Mouse (Mus musculus) C2C12 (cell line): Measurements from ENCODE around the gene Spag6. TPM values are rescaled to one million over a fixed set of nuclear protein-coding genes. Genes with fewer than 3 reads are reported as not detected.

ENCODE experiments used
- H3K27me3 ChIP-seq: one replicate; pipeline ENCODE4 v1.6.1; 2011; ENCODE audit not compliant: control insufficient read depth, insufficient read depth, insufficient read length
- H3K36me3 ChIP-seq: one replicate; pipeline ENCODE4 v1.6.1; 2011; ENCODE audit not compliant: control insufficient read depth, insufficient read depth
- H3K4me3 ChIP-seq: one replicate; pipeline ENCODE4 v1.5.1; 2011; ENCODE audit warnings: mild to moderate bottlenecking, control low read depth; ENCODE audit not compliant: poor library complexity, insufficient read depth, severe bottlenecking
- H3K79me2 ChIP-seq: one replicate; pipeline ENCODE4 v1.6.1; 2011; ENCODE audit not compliant: control insufficient read depth, insufficient read depth
- H3K79me3 ChIP-seq: one replicate; pipeline ENCODE4 v1.6.1; 2011; ENCODE audit warnings: low read depth, control low read depth
- H3ac ChIP-seq: one replicate; pipeline ENCODE3; 2011; ENCODE audit warnings: low read depth; ENCODE audit not compliant: control insufficient read depth, insufficient read length
- CEBPB ChIP-seq: IDR thresholded peaks from one replicate; pipeline ENCODE4 v1.6.1; 2011; ENCODE audit warnings: low read depth, mild to moderate bottlenecking, control low read depth, moderate library complexity
- CTCF ChIP-seq: IDR thresholded peaks from one replicate; pipeline ENCODE4 v1.5.1; 2011; ENCODE audit not compliant: control insufficient read depth, insufficient read depth, insufficient read length
- FOSL1 ChIP-seq: IDR thresholded peaks from one replicate; pipeline ENCODE4 v1.8.0; 2011; ENCODE audit warnings: mild to moderate bottlenecking, low read length; ENCODE audit not compliant: poor library complexity, insufficient read depth, severe bottlenecking
- MAX ChIP-seq: IDR thresholded peaks from one replicate; pipeline ENCODE4 v1.6.1; 2011; ENCODE audit warnings: mild to moderate bottlenecking, control low read depth
- MYOD1 ChIP-seq: IDR thresholded peaks from one replicate; pipeline ENCODE4 v1.6.1; 2011; ENCODE audit warnings: low read depth; ENCODE audit not compliant: control insufficient read depth, insufficient read length
- MYOG ChIP-seq: IDR thresholded peaks from one replicate; pipeline ENCODE4 v1.6.1; 2011; ENCODE audit not compliant: control insufficient read depth, insufficient read length; ENCODE audit errors: extremely low read depth
- USF1 ChIP-seq: IDR thresholded peaks from one replicate; pipeline ENCODE4 v1.6.1; 2011; ENCODE audit warnings: low read depth, mild to moderate bottlenecking, control low read depth, moderate library complexity
- polyA plus RNA-seq: library from polyadenylated mRNA; unstranded; fragments of >200 nt; fragmentation: generic; extraction: Trizol; gene quantifications from one replicate; pipeline ENCODE4 v1.2.1, GENCODE M21; 2012; ENCODE audit warnings: missing spikeins

Gene Spag6
- polyA plus RNA-seq, 1 experiment: 0.14 TPM

GRCm38 (mm10) chr2:18756144-18756543, 62.3 kb downstream of the Spag6 start:
- Histone ChIP-seq H3ac (no peak overlapping the region), H3K27me3 (no peaks in the 10 kb centered on the region), H3K4me3 (no peak overlapping the region), H3K36me3 (no peaks in the 10 kb centered on the region), H3K79me2 (no peaks in the 10 kb centered on the region), H3K79me3 (no peaks in the 10 kb centered on the region)
- TF ChIP-seq MYOG (no peak), MYOD1 (no peak), MAX (no peak), CTCF (no peak), FOSL1 (no peak), USF1 (no peak), CEBPB (no peak)

GRCm38 (mm10) chr2:18764846-18765245, 71.0 kb downstream of the Spag6 start:
- no peak for TF ChIP-seq FOSL1
- peak; percentile 81 for TF ChIP-seq MYOD1
- no peak for TF ChIP-seq CEBPB
- no peak for TF ChIP-seq MYOG
- peaks cover 8% of the 10 kb centered on the region for H3K79me2 ChIP-seq
- no peak overlapping the region for H3K4me3 ChIP-seq

GRCm38 (mm10) chr2:18765481-18766249, 71.8 kb downstream of the Spag6 start:
- no peaks in the 10 kb centered on the region for H3K79me3 ChIP-seq
- no peaks in the 10 kb centered on the region for H3K27me3 ChIP-seq
- no peaks in the 10 kb centered on the region for H3K36me3 ChIP-seq
- peak overlapping the region; percentile 56 for H3K4me3 ChIP-seq
- peaks cover 8% of the 10 kb centered on the region for H3K79me2 ChIP-seq
- TF ChIP-seq MAX (no peak), CEBPB (peak; percentile 64)
- H3ac ChIP-seq: peak overlapping the region; percentile 72

More at GRCm38 (mm10) chr2:18764846-18765245, 71.0 kb downstream of the Spag6 start:
- Histone ChIP-seq H3K79me3 (no peaks in the 10 kb centered on the region), H3K27me3 (no peaks in the 10 kb centered on the region), H3ac (no peak overlapping the region), H3K36me3 (no peaks in the 10 kb centered on the region)

GRCm38 (mm10) chr2:18766441-18766820, 72.6 kb downstream of the Spag6 start:
- peak overlapping the region; percentile 56 for H3K4me3 ChIP-seq
- TF ChIP-seq CEBPB (peak; percentile 30), MAX (no peak)
- no peaks in the 10 kb centered on the region for H3K79me3 ChIP-seq
- H3K79me2 ChIP-seq: peaks cover 8% of the 10 kb centered on the region
- peak overlapping the region; percentile 80 for H3ac ChIP-seq
- no peaks in the 10 kb centered on the region for H3K36me3 ChIP-seq
- no peaks in the 10 kb centered on the region for H3K27me3 ChIP-seq

- Histone ChIP-seq H3K27me3 (no peaks in the 10 kb centered on the region), H3K79me2 (peaks cover 8% of the 10 kb centered on the region), H3K4me3 (peak overlapping the region; percentile 56), H3K79me3 (no peaks in the 10 kb centered on the region), H3ac (peak overlapping the region; percentile 80), H3K36me3 (no peaks in the 10 kb centered on the region)
- no peak for TF ChIP-seq USF1
- TF ChIP-seq MAX: peak; percentile 74
- TF ChIP-seq MYOD1: no peak
- no peak for TF ChIP-seq CEBPB
- TF ChIP-seq MYOG: no peak
Measured at GRCm38 (mm10) chr2:18766821-18767541, 73.1 kb downstream of the Spag6 start.

- Histone ChIP-seq H3K36me3 (no peaks in the 10 kb centered on the region), H3ac (no peak overlapping the region), H3K27me3 (no peaks in the 10 kb centered on the region), H3K4me3 (no peak overlapping the region), H3K79me2 (peaks cover 8% of the 10 kb centered on the region), H3K79me3 (no peaks in the 10 kb centered on the region)
- TF ChIP-seq MYOG (no peak), USF1 (no peak), CEBPB (no peak)
Measured at GRCm38 (mm10) chr2:18768414-18768813, 74.6 kb downstream of the Spag6 start.
